Mouse (Mus musculus) brain, embryonic 14.5 days (tissue): ENCODE measurements around the gene Tbc1d10b.

Experiments used
- CTCF ChIP-seq: fragments of 200-500 bp; IDR thresholded peaks from 2 replicates; pipeline ENCODE4 v1.5.1; 2012; ENCODE audit warnings: inconsistent platforms, mild to moderate bottlenecking, moderate library complexity, borderline replicate concordance; ENCODE audit not compliant: insufficient read depth, insufficient read length; ENCODE audit errors: extremely low read depth
- POLR2A ChIP-seq: fragments of 200-500 bp; IDR thresholded peaks from 2 replicates; pipeline ENCODE4 v1.6.1; 2012; ENCODE audit warnings: mild to moderate bottlenecking, inconsistent platforms, borderline replicate concordance; ENCODE audit not compliant: poor library complexity, insufficient read depth, insufficient read length, severe bottlenecking; ENCODE audit errors: extremely low read depth

DNA sequence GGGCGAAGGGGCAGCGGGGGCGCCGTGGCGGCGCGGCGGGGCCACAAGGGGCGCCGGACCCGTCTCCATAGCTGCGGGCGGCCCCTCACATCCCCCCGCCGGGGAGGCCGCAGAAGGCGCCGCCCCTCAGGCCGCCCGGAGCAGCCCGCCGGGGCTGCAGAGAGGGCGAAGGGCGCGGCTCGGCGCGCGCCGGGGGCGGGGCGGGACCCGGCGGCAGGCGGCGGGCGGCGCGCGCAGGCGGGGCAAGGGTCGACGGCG, at the start of gene Tbc1d10b:
- TF ChIP-seq POLR2A (no peak), CTCF (no peak)
